Mouse (Mus musculus): Measurements from ENCODE around the gene Cdh18. TPM values are rescaled to one million over a fixed set of nuclear protein-coding genes. Genes with fewer than 3 reads are reported as not detected.
"Not testable (repeated sequence)": the region's sequence is repeated elsewhere in the genome, so short reads cannot be mapped to it uniquely, and the experiment has no call there.

The Cdh18 gene
- polyA plus RNA-seq, 1 experiment from 2014 or later = 3.9 TPM

DNA sequence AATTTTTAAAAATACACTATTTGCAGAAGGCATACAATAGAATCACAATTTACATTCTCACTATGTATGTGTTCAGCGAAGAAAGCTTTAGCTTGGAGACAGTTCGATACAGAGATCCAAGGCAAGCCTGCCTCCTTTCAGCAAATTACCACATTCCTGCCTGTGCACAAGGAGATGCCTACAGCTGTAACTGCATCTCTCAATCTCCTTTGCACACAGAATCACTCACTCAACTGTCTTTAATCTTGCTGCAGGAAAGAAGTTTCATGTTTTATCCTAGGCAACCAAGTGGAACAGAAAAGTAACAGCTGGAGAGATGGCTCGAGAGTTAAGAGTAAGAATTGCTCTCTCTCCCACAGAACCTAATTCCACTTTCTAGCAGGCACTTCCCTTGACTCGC is 729.6 kb downstream of the Cdh18 start:
- Histone ChIP-seq H3K4me1 (no peaks in the 10 kb centered on the region), H3K27me3 (no peaks in the 10 kb centered on the region), H3K9me3 (no peaks in the 10 kb centered on the region), H3K36me3 (no peaks in the 10 kb centered on the region), H3K27ac (no peak overlapping the region), H3K4me2 (no peak overlapping the region), H3K4me3 (no peak overlapping the region), H3K9ac (no peak overlapping the region)
- no peak for ATAC-seq (ENCODE audit: insufficient number of reproducible peaks, insufficient read depth, low FRiP score, low TSS enrichment, low read depth)
- 53% methylated on average over 4 of the region's 4 CpGs for WGBS

DNA sequence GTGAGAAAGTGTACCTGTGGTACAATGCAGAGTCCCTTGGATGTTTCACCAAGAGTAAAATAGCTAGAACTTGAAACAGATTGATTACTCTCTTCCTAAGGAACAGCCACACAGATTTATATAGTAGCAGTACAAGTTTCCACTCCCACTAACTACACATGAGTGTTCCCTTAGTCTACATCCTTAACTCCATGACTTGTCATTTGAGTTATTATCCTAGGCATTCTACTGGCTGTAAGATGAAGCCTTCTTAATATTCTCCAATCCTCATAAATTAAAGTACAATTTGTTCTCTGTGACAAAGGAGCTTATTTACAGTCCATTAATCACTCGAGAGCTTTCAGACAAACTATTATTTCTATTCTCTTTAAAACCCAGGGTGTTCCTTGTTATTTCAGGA is 756.2 kb downstream of the Cdh18 start:
- Histone ChIP-seq H3K9ac (no peak overlapping the region), H3K27me3 (no peaks in the 10 kb centered on the region), H3K27ac (no peak overlapping the region), H3K4me1 (no peaks in the 10 kb centered on the region), H3K9me3 (no peaks in the 10 kb centered on the region), H3K4me2 (no peak overlapping the region), H3K4me3 (no peak overlapping the region), H3K36me3 (no peaks in the 10 kb centered on the region)
- 67% methylated on average over 1 of the region's 1 CpGs for WGBS
- ATAC-seq (ENCODE audit: insufficient number of reproducible peaks, insufficient read depth, low FRiP score, low TSS enrichment, low read depth) = no peak

- Histone ChIP-seq H3K4me1 (no peaks in the 10 kb centered on the region), H3K4me2 (no peak overlapping the region), H3K27ac (no peak overlapping the region), H3K27me3 (no peaks in the 10 kb centered on the region), H3K9ac (no peak overlapping the region), H3K9me3 (no peaks in the 10 kb centered on the region), H3K36me3 (no peaks in the 10 kb centered on the region), H3K4me3 (no peak overlapping the region)
- WGBS = 85% methylated on average over 3 of the region's 3 CpGs
- ATAC-seq (ENCODE audit: insufficient number of reproducible peaks, insufficient read depth, low FRiP score, low TSS enrichment, low read depth) = no peak
Observed at GRCm38 (mm10) chr15:23316766-23317165, 767.9 kb downstream of the Cdh18 start.

GRCm38 (mm10) chr15:23317409-23317808 is 768.6 kb downstream of the Cdh18 start:
- Histone ChIP-seq H3K4me1 (no peaks in the 10 kb centered on the region), H3K36me3 (no peaks in the 10 kb centered on the region), H3K27me3 (no peaks in the 10 kb centered on the region), H3K4me2 (no peak overlapping the region), H3K9me3 (no peaks in the 10 kb centered on the region), H3K9ac (no peak overlapping the region), H3K27ac (no peak overlapping the region), H3K4me3 (no peak overlapping the region)
- ATAC-seq (ENCODE audit: insufficient number of reproducible peaks, insufficient read depth, low FRiP score, low TSS enrichment, low read depth) = no peak

DNA sequence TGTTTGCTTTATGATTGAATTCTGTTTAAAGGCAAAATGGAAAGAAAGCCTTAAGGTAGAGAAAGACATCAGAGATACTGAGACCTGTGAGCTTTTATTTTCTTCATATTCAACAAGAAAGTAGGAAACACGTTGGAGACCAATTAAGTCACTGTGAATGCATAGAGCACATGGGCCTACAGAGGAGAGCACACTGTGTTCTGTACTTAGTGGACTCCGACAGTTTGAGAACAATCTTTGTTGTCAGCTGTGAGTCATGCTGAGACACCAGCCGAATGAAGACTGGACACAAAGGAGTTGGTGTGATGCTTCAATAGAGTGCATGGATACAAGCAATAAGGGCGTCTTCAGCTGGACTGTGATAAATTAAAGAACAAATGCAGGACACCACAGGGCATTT is 791.5 kb downstream of the Cdh18 start:
- not testable (repeated sequence) for H3K9me3 ChIP-seq; H3K36me3 ChIP-seq; H3K9ac ChIP-seq; H3K4me2 ChIP-seq; H3K27ac ChIP-seq; H3K4me1 ChIP-seq; H3K27me3 ChIP-seq; ATAC-seq (ENCODE audit: insufficient number of reproducible peaks, insufficient read depth, low FRiP score, low TSS enrichment, low read depth); H3K4me3 ChIP-seq
- WGBS = no CpG with 5 or more reads among the region's 4 CpGs

- WGBS = 78% methylated on average over 2 of the region's 2 CpGs
- no peak for ATAC-seq (ENCODE audit: insufficient number of reproducible peaks, insufficient read depth, low FRiP score, low TSS enrichment, low read depth)
- no peak overlapping the region for H3K9ac ChIP-seq
Observed at GRCm38 (mm10) chr15:23351078-23351477, 802.3 kb downstream of the Cdh18 start.

DNA sequence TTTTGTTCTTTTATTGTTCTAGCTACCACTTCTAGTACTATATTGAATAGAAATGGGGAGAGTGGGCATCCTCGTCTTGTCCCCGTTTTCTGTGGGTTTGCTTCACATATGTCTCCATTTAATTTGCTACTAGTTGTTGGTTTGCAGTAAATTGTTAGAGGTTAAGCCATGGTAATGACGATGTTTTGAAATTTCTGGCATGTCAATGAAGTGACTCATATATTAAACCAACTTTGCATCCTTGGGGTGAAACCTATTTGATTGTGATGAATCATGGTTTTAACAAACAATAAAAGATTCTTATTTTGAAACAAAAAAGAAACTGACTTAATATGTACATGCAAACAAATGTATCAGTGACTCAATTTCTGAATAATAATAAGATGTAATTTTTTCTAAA is 817.5 kb downstream of the Cdh18 start:
- Histone ChIP-seq H3K27ac (no peak overlapping the region), H3K4me3 (no peak overlapping the region), H3K4me1 (no peaks in the 10 kb centered on the region), H3K9me3 (no peaks in the 10 kb centered on the region), H3K9ac (no peak overlapping the region), H3K36me3 (no peaks in the 10 kb centered on the region), H3K27me3 (no peaks in the 10 kb centered on the region), H3K4me2 (no peak overlapping the region)
- WGBS = 74% methylated on average over 3 of the region's 3 CpGs
- ATAC-seq (ENCODE audit: insufficient number of reproducible peaks, insufficient read depth, low FRiP score, low TSS enrichment, low read depth) = no peak

More at GRCm38 (mm10) chr15:23351078-23351477, 802.3 kb downstream of the Cdh18 start:
- Histone ChIP-seq H3K27me3 (no peaks in the 10 kb centered on the region), H3K4me2 (no peak overlapping the region), H3K27ac (no peak overlapping the region), H3K36me3 (no peaks in the 10 kb centered on the region), H3K4me1 (no peaks in the 10 kb centered on the region), H3K9me3 (no peaks in the 10 kb centered on the region), H3K4me3 (no peak overlapping the region)

DNA sequence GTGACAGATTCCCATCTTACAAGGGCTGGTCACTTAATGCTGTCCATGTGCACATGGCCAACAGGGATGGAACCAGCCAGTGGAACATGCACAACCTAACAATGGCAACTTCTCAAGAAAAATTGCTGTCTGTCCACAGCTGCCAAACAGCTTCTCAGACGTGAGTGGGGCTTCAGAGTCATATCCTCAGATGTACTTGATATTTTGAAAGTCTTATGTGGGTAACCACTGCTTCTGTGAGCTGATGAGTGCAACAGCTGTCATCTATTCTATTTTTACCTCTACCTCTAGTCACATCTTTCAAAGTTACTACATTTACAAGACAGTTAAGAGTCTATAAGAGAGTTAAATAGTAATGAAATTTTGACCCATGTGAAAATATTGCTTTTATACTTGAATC is 818.9 kb downstream of the Cdh18 start:
- ATAC-seq (ENCODE audit: insufficient number of reproducible peaks, insufficient read depth, low FRiP score, low TSS enrichment, low read depth) = no peak
- no peaks in the 10 kb centered on the region for H3K27me3 ChIP-seq
- H3K9ac ChIP-seq = no peak overlapping the region
- 40% methylated on average over 1 of the region's 1 CpGs for WGBS
- H3K4me3 ChIP-seq = no peak overlapping the region
- no peak overlapping the region for H3K27ac ChIP-seq
- no peak overlapping the region for H3K4me2 ChIP-seq
- H3K36me3 ChIP-seq = no peaks in the 10 kb centered on the region
- no peaks in the 10 kb centered on the region for H3K4me1 ChIP-seq
- no peaks in the 10 kb centered on the region for H3K9me3 ChIP-seq

GRCm38 (mm10) chr15:23378016-23378750 is 829.4 kb downstream of the Cdh18 start:
- no peaks in the 10 kb centered on the region for H3K4me1 ChIP-seq
- no peak for ATAC-seq (ENCODE audit: insufficient number of reproducible peaks, insufficient read depth, low FRiP score, low TSS enrichment, low read depth)
- no peak overlapping the region for H3K4me3 ChIP-seq
- no peaks in the 10 kb centered on the region for H3K27me3 ChIP-seq
- WGBS = 90% methylated on average over 2 of the region's 2 CpGs
- H3K4me2 ChIP-seq = no peak overlapping the region
- H3K9ac ChIP-seq = no peak overlapping the region
- H3K27ac ChIP-seq = no peak overlapping the region
- H3K36me3 ChIP-seq = no peaks in the 10 kb centered on the region
- no peaks in the 10 kb centered on the region for H3K9me3 ChIP-seq

GRCm38 (mm10) chr15:23385816-23386215 is 837.0 kb downstream of the Cdh18 start:
- H3K36me3 ChIP-seq = no peaks in the 10 kb centered on the region
- ATAC-seq (ENCODE audit: insufficient number of reproducible peaks, insufficient read depth, low FRiP score, low TSS enrichment, low read depth) = no peak
- H3K4me1 ChIP-seq = no peaks in the 10 kb centered on the region
- H3K4me2 ChIP-seq = no peak overlapping the region
- no peaks in the 10 kb centered on the region for H3K27me3 ChIP-seq
- H3K27ac ChIP-seq = no peak overlapping the region
- H3K9ac ChIP-seq = no peak overlapping the region
- H3K9me3 ChIP-seq = no peaks in the 10 kb centered on the region
- H3K4me3 ChIP-seq = no peak overlapping the region
- WGBS = 62% methylated on average over 4 of the region's 4 CpGs

DNA sequence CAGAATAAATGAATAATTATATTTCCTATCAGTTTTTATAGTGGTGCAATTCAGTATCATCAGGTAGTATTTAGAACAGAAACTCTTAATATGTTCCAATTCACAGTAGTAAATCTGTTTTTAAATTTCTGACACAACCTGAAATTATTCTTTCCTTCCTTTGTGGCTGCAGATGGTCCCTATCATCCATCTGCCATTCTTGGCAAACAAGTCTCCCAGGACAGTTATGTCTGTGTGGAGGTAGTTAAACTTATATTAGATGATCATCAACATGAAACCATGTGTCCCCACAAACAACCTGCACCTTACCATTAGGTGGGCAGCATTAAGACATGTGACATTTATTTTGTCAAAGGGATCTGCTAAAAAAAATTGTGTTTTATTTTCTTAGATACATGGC is 847.8 kb downstream of the Cdh18 start:
- Histone ChIP-seq H3K27ac (no peak overlapping the region), H3K27me3 (no peaks in the 10 kb centered on the region), H3K9ac (no peak overlapping the region), H3K4me2 (no peak overlapping the region), H3K4me1 (no peaks in the 10 kb centered on the region), H3K36me3 (no peaks in the 10 kb centered on the region), H3K4me3 (no peak overlapping the region), H3K9me3 (no peaks in the 10 kb centered on the region)
- ATAC-seq (ENCODE audit: insufficient number of reproducible peaks, insufficient read depth, low FRiP score, low TSS enrichment, low read depth) = no peak

- Histone ChIP-seq H3K4me1 (no peaks in the 10 kb centered on the region), H3K4me2 (no peak overlapping the region), H3K36me3 (no peaks in the 10 kb centered on the region), H3K9ac (no peak overlapping the region), H3K9me3 (no peaks in the 10 kb centered on the region), H3K27me3 (no peaks in the 10 kb centered on the region), H3K27ac (no peak overlapping the region), H3K4me3 (no peak overlapping the region)
- 88% methylated on average over 2 of the region's 2 CpGs for WGBS
- no peak for ATAC-seq (ENCODE audit: insufficient number of reproducible peaks, insufficient read depth, low FRiP score, low TSS enrichment, low read depth)
Observed at GRCm38 (mm10) chr15:23403792-23404191, 855.0 kb downstream of the Cdh18 start.

All from embryonic facial prominence, embryonic 13.5 days (tissue).